Comparison of ENCODE assay signal across 23 mouse cellular contexts in genomic region chr9:77259052-77259451, GRCm38 (mm10).
DNase-seq lines count a peak whose midpoint lies in the region; ATAC-seq and TF ChIP-seq lines count a peak whose summit lies in the region.
"Had no signal": no experiment of that assay in that cellular context is flagged by ENCODE, and none has a peak within 500 bp of the region (broad histone marks: within the 10 kb centered on the region; RNA-seq: fewer than 3 reads in every experiment).

No protein-coding gene starts in this region.

- TF ChIP-seq CTCF in heart, postnatal 0 days (IDR thresholded peaks at IDR 0.05; ENCODE audit: low read depth): no peak

- ATAC-seq in heart, postnatal 0 days (ENCODE audit: insufficient read depth, low read depth): no peak
- peak; percentile 47; the same call in 1 of the 2 replicates for ATAC-seq in liver, embryonic 13.5 days (ENCODE audit: low read depth)
- peak; percentile 85 for ATAC-seq in megakaryocyte progenitor cell, adult 5-6 weeks (replicated peaks; ENCODE audit: poor library complexity)
- ATAC-seq in forebrain, embryonic 13.5 days: no peak
- ATAC-seq: forebrain, embryonic 16.5 days; hindbrain, postnatal 0 days had no signal

- 0 out of 2 replicates have a peak overlapping the region, but pooled peaks have one; percentile 38 for H3K27ac ChIP-seq in heart, postnatal 0 days (ENCODE audit: low read depth)
- no peak overlapping the region for H3K27ac ChIP-seq in liver, embryonic 13.5 days
- no peak overlapping the region for H3K27ac ChIP-seq in limb, embryonic 10.5 days
- H3K27ac ChIP-seq in forebrain, embryonic 13.5 days: no peak overlapping the region
- H3K27ac ChIP-seq: embryonic facial prominence, embryonic 15.5 days; forebrain, embryonic 10.5 days; heart, adult 2 months; heart, embryonic 15.5 days; hindbrain, embryonic 12.5 days; hindbrain, postnatal 0 days had no signal

- no peaks in the 10 kb centered on the region for H3K9me3 ChIP-seq in heart, postnatal 0 days (replicated peaks; ENCODE audit: control insufficient read depth, low read length)
- H3K9me3 ChIP-seq in liver, embryonic 13.5 days (replicated peaks): no peaks in the 10 kb centered on the region
- no peaks in the 10 kb centered on the region for H3K9me3 ChIP-seq in limb, embryonic 10.5 days (replicated peaks)
- H3K9me3 ChIP-seq in forebrain, embryonic 13.5 days (replicated peaks): no peaks in the 10 kb centered on the region
- H3K9me3 ChIP-seq: embryonic facial prominence, embryonic 15.5 days; forebrain, embryonic 10.5 days; heart, embryonic 15.5 days; hindbrain, embryonic 12.5 days had no signal

- no peak for DNase-seq in heart, postnatal 0 days (ENCODE audit: low spot score)
- no peak for DNase-seq in heart, postnatal 14 days
- peak; percentile 49 for DNase-seq in MEL-GATA-1-ER (ENCODE audit: extremely low read depth, low read depth)
- peak; percentile 6 for DNase-seq in liver, embryonic 13.5 days
- DNase-seq in limb, embryonic 10.5 days (ENCODE audit: low spot score): no peak
- DNase-seq in gastrocnemius, postnatal 25 days: no peak
- DNase-seq: adrenal gland, postnatal 10 days; cerebellum, adult 2 months; cerebellum, postnatal 10 days; embryo, embryonic 11 days; gastrocnemius, postnatal 10 days; heart, adult 2 months; heart, postnatal 36 days had no signal

- 0 out of 2 replicates have a peak, but pooled peaks cover 3% of the 10 kb centered on the region for H3K4me1 ChIP-seq in heart, postnatal 0 days (ENCODE audit: control insufficient read depth, insufficient read depth)
- peaks cover 6% of the 10 kb centered on the region for H3K4me1 ChIP-seq in liver, embryonic 13.5 days (replicated peaks)
- H3K4me1 ChIP-seq in limb, embryonic 10.5 days: no peaks in the 10 kb centered on the region
- H3K4me1 ChIP-seq in forebrain, embryonic 13.5 days: no peaks in the 10 kb centered on the region
- H3K4me1 ChIP-seq: embryonic facial prominence, embryonic 15.5 days; forebrain, embryonic 10.5 days; hindbrain, embryonic 12.5 days had no signal

- H3K4me3 ChIP-seq in heart, postnatal 0 days (ENCODE audit: low read depth, low read length): no peak overlapping the region
- no peak overlapping the region for H3K4me3 ChIP-seq in liver, embryonic 13.5 days (replicated peaks)
- H3K4me3 ChIP-seq in limb, embryonic 10.5 days: no peak overlapping the region
- H3K4me3 ChIP-seq in forebrain, embryonic 13.5 days: no peak overlapping the region
- H3K4me3 ChIP-seq: embryonic facial prominence, embryonic 15.5 days; erythroblast, embryonic 14.5 days; forebrain, embryonic 10.5 days; heart, adult 2 months; heart, embryonic 15.5 days; hindbrain, embryonic 12.5 days had no signal

- TF ChIP-seq EP300 in heart, postnatal 0 days (IDR thresholded peaks at IDR 0.05; ENCODE audit: low read depth): no peak

- H3K36me3 ChIP-seq in heart, postnatal 0 days (replicated peaks; ENCODE audit: control insufficient read depth, insufficient read depth, low read length): no peaks in the 10 kb centered on the region
- no peaks in the 10 kb centered on the region for H3K36me3 ChIP-seq in liver, embryonic 13.5 days
- no peaks in the 10 kb centered on the region for H3K36me3 ChIP-seq in limb, embryonic 10.5 days
- no peaks in the 10 kb centered on the region for H3K36me3 ChIP-seq in forebrain, embryonic 13.5 days (ENCODE audit: poor library complexity, severe bottlenecking)
- H3K36me3 ChIP-seq: embryonic facial prominence, embryonic 15.5 days; forebrain, embryonic 10.5 days; heart, embryonic 15.5 days; hindbrain, embryonic 12.5 days had no signal

- no peak overlapping the region for H3K9ac ChIP-seq in heart, postnatal 0 days (replicated peaks; ENCODE audit: low read depth, low read length)
- H3K9ac ChIP-seq in liver, embryonic 13.5 days: no peak overlapping the region
- H3K9ac ChIP-seq in forebrain, embryonic 13.5 days: no peak overlapping the region
- H3K9ac ChIP-seq: embryonic facial prominence, embryonic 15.5 days; heart, embryonic 15.5 days; hindbrain, embryonic 12.5 days had no signal

- intact Hi-C loops in heart, postnatal 14 days (cut with DNase I): no loop called here

- no peaks in the 10 kb centered on the region for H3K27me3 ChIP-seq in heart, postnatal 0 days (ENCODE audit: control insufficient read depth, insufficient read depth, low read length)
- no peaks in the 10 kb centered on the region for H3K27me3 ChIP-seq in liver, embryonic 13.5 days
- H3K27me3 ChIP-seq in limb, embryonic 10.5 days (ENCODE audit: low read depth, poor library complexity, severe bottlenecking): no peaks in the 10 kb centered on the region
- H3K27me3 ChIP-seq in forebrain, embryonic 13.5 days: no peaks in the 10 kb centered on the region
- H3K27me3 ChIP-seq: embryonic facial prominence, embryonic 15.5 days; heart, embryonic 15.5 days; hindbrain, embryonic 12.5 days had no signal

- H3K4me2 ChIP-seq in heart, postnatal 0 days (ENCODE audit: low read depth, low read length): no peak overlapping the region
- H3K4me2 ChIP-seq in liver, embryonic 13.5 days: no peak overlapping the region
- no peak overlapping the region for H3K4me2 ChIP-seq in forebrain, embryonic 13.5 days
- H3K4me2 ChIP-seq: embryonic facial prominence, embryonic 15.5 days; heart, embryonic 11.5 days; heart, embryonic 15.5 days; hindbrain, embryonic 12.5 days had no signal

- WGBS in heart, postnatal 0 days: 19% methylated on average over 4 of the region's 4 CpGs
- WGBS in liver, embryonic 13.5 days (ENCODE audit: insufficient replicate concordance): 11% methylated on average over 4 of the region's 4 CpGs
- WGBS in limb, embryonic 10.5 days: 62% methylated on average over 4 of the region's 4 CpGs
- 81% methylated on average over 4 of the region's 4 CpGs for WGBS in forebrain, embryonic 13.5 days

Comparison
In these comparisons a context has a peak if more than half of its experiments do, and no peak if none do; other contexts are left out.
1. ATAC-seq: peak in liver, embryonic 13.5 days (single experiment) and megakaryocyte progenitor cell, adult 5-6 weeks (single experiment); none in heart, postnatal 0 days (single experiment) and forebrain, embryonic 13.5 days (single experiment).
2. DNase-seq: peak in MEL-GATA-1-ER (single experiment) and liver, embryonic 13.5 days (single experiment); none in heart, postnatal 0 days (single experiment), heart, postnatal 14 days (0 of 2), limb, embryonic 10.5 days (single experiment) and gastrocnemius, postnatal 25 days (single experiment).